Mouse (Mus musculus) small intestine, adult 2 months (tissue): Measurements from ENCODE around the gene Gabra6. TPM values are rescaled to one million over a fixed set of nuclear protein-coding genes. Genes with fewer than 3 reads are reported as not detected.

Experiments
- H3K27ac ChIP-seq: fragments of 200-500 bp; 2 replicates; pipeline ENCODE4 v1.5.1; 2012; ENCODE audit warnings: low read depth, low read length, control low read depth, inconsistent platforms; ENCODE audit not compliant: insufficient read depth
- H3K27me3 ChIP-seq: fragments of 200-500 bp; 2 replicates; pipeline ENCODE4 v1.6.1; 2012; ENCODE audit warnings: mild to moderate bottlenecking, moderate library complexity, low read length, inconsistent platforms; ENCODE audit not compliant: control insufficient read depth, insufficient read depth
- H3K36me3 ChIP-seq: fragments of 200-500 bp; 2 replicates; pipeline ENCODE4 v1.6.1; 2012; ENCODE audit warnings: mild to moderate bottlenecking, low read length, control low read depth, inconsistent platforms; ENCODE audit not compliant: control insufficient read depth, insufficient read depth
- H3K4me1 ChIP-seq: fragments of 200-500 bp; 2 replicates; pipeline ENCODE4 v1.6.1; 2012; ENCODE audit warnings: low read length, inconsistent platforms, mixed read lengths; ENCODE audit not compliant: control insufficient read depth, insufficient read depth, insufficient read length
- H3K4me3 ChIP-seq: fragments of 200-500 bp; 2 replicates; pipeline ENCODE4 v1.5.1; 2012; ENCODE audit warnings: low read depth, mild to moderate bottlenecking, control low read depth, inconsistent platforms, low read length, moderate library complexity
- CTCF ChIP-seq: fragments of 200-500 bp; IDR thresholded peaks from 2 replicates; pipeline ENCODE4 v1.5.1; 2012; ENCODE audit warnings: low read depth, mild to moderate bottlenecking, control low read depth, inconsistent platforms, low read length, moderate library complexity, mixed read lengths; ENCODE audit not compliant: insufficient replicate concordance, insufficient read length; ENCODE audit errors: extremely low read depth
- POLR2A ChIP-seq: fragments of 200-500 bp; IDR thresholded peaks from 2 replicates; pipeline ENCODE4 v1.6.1; 2012; ENCODE audit warnings: low read depth, mild to moderate bottlenecking, control low read depth, inconsistent platforms, low read length, moderate library complexity
- WGBS: fragments of 180-500 bp; shearing (Covaris S2); methylation state at CpG from one replicate; pipeline ENCODE4 v1.1.7; 2018; 5-methylcytosine and 5-hydroxymethylcytosine counted together
- polyA plus RNA-seq: library from polyadenylated mRNA; depleted of rRNA; stranded (reverse); fragments of >200 nt; gene quantifications from 2 replicates; pipeline ENCODE4 v1.2.3, GENCODE M21; 2012; rRNA removed

Gene Gabra6
- not detected in 2 replicates for polyA plus RNA-seq

GRCm38 (mm10) chr11:42320882-42321281 is at the start of gene Gabra6:
Gene Gabra6 (minus strand): TSS chr11:42321072.
- H3K27ac ChIP-seq, result no peak within 1 kb of the TSS
- H3K4me3 ChIP-seq, result no peak within 1 kb of the TSS
- H3K36me3 ChIP-seq, result no peaks in the 10 kb centered on the region
- no peaks in the 10 kb centered on the region for H3K4me1 ChIP-seq
- no peak for TF ChIP-seq CTCF
- no peak for TF ChIP-seq POLR2A
- no peaks in the 10 kb centered on the region for H3K27me3 ChIP-seq
- WGBS, result 55% methylated on average over 5 of the region's 5 CpGs

GRCm38 (mm10) chr11:42365544-42365943 is 44.7 kb upstream of the Gabra6 start:
- Histone ChIP-seq H3K27ac (no peak overlapping the region), H3K4me1 (no peaks in the 10 kb centered on the region), H3K36me3 (no peaks in the 10 kb centered on the region), H3K27me3 (no peaks in the 10 kb centered on the region), H3K4me3 (no peak overlapping the region)
- TF ChIP-seq POLR2A (no peak), CTCF (no peak)
- 72% methylated on average over 7 of the region's 7 CpGs for WGBS

GRCm38 (mm10) chr11:42332121-42332520 is 11.2 kb upstream of the Gabra6 start:
- no peak for TF ChIP-seq CTCF
- no peak for TF ChIP-seq POLR2A
- Histone ChIP-seq H3K4me1 (no peaks in the 10 kb centered on the region), H3K36me3 (no peaks in the 10 kb centered on the region), H3K27me3 (no peaks in the 10 kb centered on the region), H3K27ac (no peak overlapping the region), H3K4me3 (no peak overlapping the region)
- WGBS, result 74% methylated on average over 3 of the region's 3 CpGs

- Histone ChIP-seq H3K4me1 (no peaks in the 10 kb centered on the region), H3K27me3 (no peaks in the 10 kb centered on the region), H3K27ac (no peak overlapping the region), H3K4me3 (no peak overlapping the region), H3K36me3 (no peaks in the 10 kb centered on the region)
- 69% methylated on average over 4 of the region's 4 CpGs for WGBS
- TF ChIP-seq POLR2A (no peak), CTCF (no peak)
These were observed 5.4 kb upstream of the Gabra6 start for GRCm38 (mm10) chr11:42326262-42326661.

- H3K27me3 ChIP-seq, result no peaks in the 10 kb centered on the region
- no peak overlapping the region for H3K4me3 ChIP-seq
- no peaks in the 10 kb centered on the region for H3K36me3 ChIP-seq
- WGBS, result 75% methylated on average over 3 of the region's 3 CpGs
- H3K27ac ChIP-seq, result no peak overlapping the region
- TF ChIP-seq POLR2A, result no peak
- TF ChIP-seq CTCF, result no peak
- H3K4me1 ChIP-seq, result no peaks in the 10 kb centered on the region
These were observed 688 bp upstream of the Gabra6 start for GRCm38 (mm10) chr11:42321560-42321959.

GRCm38 (mm10) chr11:42319521-42319920 is 1.4 kb downstream of the Gabra6 start:
- Histone ChIP-seq H3K27me3 (no peaks in the 10 kb centered on the region), H3K4me1 (no peaks in the 10 kb centered on the region), H3K27ac (no peak overlapping the region), H3K4me3 (no peak overlapping the region), H3K36me3 (no peaks in the 10 kb centered on the region)
- TF ChIP-seq POLR2A (no peak), CTCF (no peak)
- WGBS, result 84% methylated on average over 3 of the region's 3 CpGs

- Histone ChIP-seq H3K4me1 (no peaks in the 10 kb centered on the region), H3K36me3 (no peaks in the 10 kb centered on the region), H3K27ac (no peak overlapping the region), H3K27me3 (no peaks in the 10 kb centered on the region), H3K4me3 (no peak overlapping the region)
- TF ChIP-seq CTCF (no peak), POLR2A (no peak)
- WGBS, result 85% methylated on average over 6 of the region's 6 CpGs
These were observed 1.8 kb downstream of the Gabra6 start for GRCm38 (mm10) chr11:42319101-42319500.

GRCm38 (mm10) chr11:42317985-42318384 is 2.9 kb downstream of the Gabra6 start:
- WGBS, result 81% methylated on average over 3 of the region's 3 CpGs
- H3K27me3 ChIP-seq, result no peaks in the 10 kb centered on the region
- H3K36me3 ChIP-seq, result no peaks in the 10 kb centered on the region
- H3K4me1 ChIP-seq, result no peaks in the 10 kb centered on the region
- H3K27ac ChIP-seq, result no peak overlapping the region
- TF ChIP-seq CTCF (no peak), POLR2A (no peak)
- no peak overlapping the region for H3K4me3 ChIP-seq
